Mouse (Mus musculus): Measurements from ENCODE around the gene Nsa2. TPM values are rescaled to one million over a fixed set of nuclear protein-coding genes. Genes with fewer than 3 reads are reported as not detected.

Gene Nsa2
- polyA plus RNA-seq, 2 experiments = 88.4 to 121 TPM

- no peak overlapping the region for H3K4me3 ChIP-seq (replicated peaks; ENCODE audit: low read length)
- 75% methylated on average over 9 of the region's 9 CpGs for WGBS
- DNase-seq (ENCODE audit: low spot score) (no peak), ATAC-seq (ENCODE audit: low FRiP score, low read depth) (no peak)
- no peaks in the 10 kb centered on the region for H3K36me3 ChIP-seq (ENCODE audit: control insufficient read depth, insufficient read depth, low read length)
- no peaks in the 10 kb centered on the region for H3K27me3 ChIP-seq (ENCODE audit: control insufficient read depth, insufficient read depth, low read length)
- H3K9me3 ChIP-seq (ENCODE audit: control insufficient read depth, low read length) = no peaks in the 10 kb centered on the region
- no peaks in the 10 kb centered on the region for H3K4me1 ChIP-seq (ENCODE audit: control insufficient read depth, insufficient read depth, low read length)
- H3K4me2 ChIP-seq (replicated peaks; ENCODE audit: low read depth, low read length, severe bottlenecking) = no peak overlapping the region
- no peak for TF ChIP-seq POLR2A (IDR thresholded peaks at IDR 0.05; ENCODE audit: borderline replicate concordance, extremely low read depth, insufficient read depth, insufficient read length)
- no peak overlapping the region for H3K9ac ChIP-seq (ENCODE audit: low read depth, low read length, severe bottlenecking)
- no peak overlapping the region for H3K27ac ChIP-seq (replicated peaks; ENCODE audit: low read depth, low read length)
Observed at GRCm38 (mm10) chr13:97086316-97086715, 51.4 kb downstream of the Nsa2 start.

GRCm38 (mm10) chr13:97082432-97082831, 55.3 kb downstream of the Nsa2 start:
- no peaks in the 10 kb centered on the region for H3K27me3 ChIP-seq (ENCODE audit: control insufficient read depth, insufficient read depth, low read length)
- H3K4me2 ChIP-seq (replicated peaks; ENCODE audit: low read depth, low read length, severe bottlenecking) = no peak overlapping the region
- no peaks in the 10 kb centered on the region for H3K4me1 ChIP-seq (ENCODE audit: control insufficient read depth, insufficient read depth, low read length)
- H3K4me3 ChIP-seq (replicated peaks; ENCODE audit: low read length) = no peak overlapping the region
- no peaks in the 10 kb centered on the region for H3K36me3 ChIP-seq (ENCODE audit: control insufficient read depth, insufficient read depth, low read length)
- DNase-seq (ENCODE audit: low spot score) (no peak), ATAC-seq (ENCODE audit: low FRiP score, low read depth) (no peak)
- H3K9ac ChIP-seq (ENCODE audit: low read depth, low read length, severe bottlenecking) = no peak overlapping the region
- TF ChIP-seq POLR2A (IDR thresholded peaks at IDR 0.05; ENCODE audit: borderline replicate concordance, extremely low read depth, insufficient read depth, insufficient read length) = no peak
- no peak overlapping the region for H3K27ac ChIP-seq (replicated peaks; ENCODE audit: low read depth, low read length)
- no peaks in the 10 kb centered on the region for H3K9me3 ChIP-seq (ENCODE audit: control insufficient read depth, low read length)
- WGBS = 84% methylated on average over 7 of the region's 7 CpGs

GRCm38 (mm10) chr13:97080615-97081014, 57.1 kb downstream of the Nsa2 start:
- Histone ChIP-seq H3K4me3 (replicated peaks; ENCODE audit: low read length) (no peak overlapping the region), H3K9ac (ENCODE audit: low read depth, low read length, severe bottlenecking) (no peak overlapping the region), H3K36me3 (ENCODE audit: control insufficient read depth, insufficient read depth, low read length) (no peaks in the 10 kb centered on the region), H3K27ac (replicated peaks; ENCODE audit: low read depth, low read length) (no peak overlapping the region), H3K27me3 (ENCODE audit: control insufficient read depth, insufficient read depth, low read length) (no peaks in the 10 kb centered on the region), H3K4me1 (ENCODE audit: control insufficient read depth, insufficient read depth, low read length) (no peaks in the 10 kb centered on the region), H3K9me3 (ENCODE audit: control insufficient read depth, low read length) (no peaks in the 10 kb centered on the region), H3K4me2 (replicated peaks; ENCODE audit: low read depth, low read length, severe bottlenecking) (no peak overlapping the region)
- no peak for DNase-seq (ENCODE audit: low spot score)
- 90% methylated on average over 3 of the region's 3 CpGs for WGBS
- TF ChIP-seq POLR2A (IDR thresholded peaks at IDR 0.05; ENCODE audit: borderline replicate concordance, extremely low read depth, insufficient read depth, insufficient read length) = no peak
- no peak for ATAC-seq (ENCODE audit: low FRiP score, low read depth)

GRCm38 (mm10) chr13:97080201-97080600, 57.5 kb downstream of the Nsa2 start:
- no peaks in the 10 kb centered on the region for H3K4me1 ChIP-seq (ENCODE audit: control insufficient read depth, insufficient read depth, low read length)
- no peak overlapping the region for H3K9ac ChIP-seq (ENCODE audit: low read depth, low read length, severe bottlenecking)
- DNase-seq (ENCODE audit: low spot score) (no peak), ATAC-seq (ENCODE audit: low FRiP score, low read depth) (no peak)
- H3K4me3 ChIP-seq (replicated peaks; ENCODE audit: low read length) = no peak overlapping the region
- no peaks in the 10 kb centered on the region for H3K9me3 ChIP-seq (ENCODE audit: control insufficient read depth, low read length)
- no peak overlapping the region for H3K27ac ChIP-seq (replicated peaks; ENCODE audit: low read depth, low read length)
- no peaks in the 10 kb centered on the region for H3K36me3 ChIP-seq (ENCODE audit: control insufficient read depth, insufficient read depth, low read length)
- no peak overlapping the region for H3K4me2 ChIP-seq (replicated peaks; ENCODE audit: low read depth, low read length, severe bottlenecking)
- TF ChIP-seq POLR2A (IDR thresholded peaks at IDR 0.05; ENCODE audit: borderline replicate concordance, extremely low read depth, insufficient read depth, insufficient read length) = no peak
- WGBS = 84% methylated on average over 2 of the region's 2 CpGs
- H3K27me3 ChIP-seq (ENCODE audit: control insufficient read depth, insufficient read depth, low read length) = no peaks in the 10 kb centered on the region

Other genes starting within 250 kb of the Nsa2 start
- gene Gcnt4, start 213.2 kb downstream of the Nsa2 start, polyA plus RNA-seq (2012; rRNA removed) = 0.63 and 0.81 TPM in 2 replicates
- 0.26 and 0.44 TPM in 2 replicates for gene Gcnt4, start 213.2 kb downstream of the Nsa2 start, polyA plus RNA-seq (2014; fragmentation: Nextera tagmentation; extraction: Ambion mirVana)
- not detected in 2 replicates for gene 1700029F12Rik, start 103.6 kb downstream of the Nsa2 start, polyA plus RNA-seq (2012; rRNA removed)
- gene 1700029F12Rik, start 103.6 kb downstream of the Nsa2 start, polyA plus RNA-seq (2014; fragmentation: Nextera tagmentation; extraction: Ambion mirVana) = not detected in 2 replicates
- gene Fam169a, start 70.7 kb downstream of the Nsa2 start, polyA plus RNA-seq (2012; rRNA removed) = 1.7 and 1.8 TPM in 2 replicates
- gene Fam169a, start 70.7 kb downstream of the Nsa2 start, polyA plus RNA-seq (2014; fragmentation: Nextera tagmentation; extraction: Ambion mirVana) = 2.8 and 3.6 TPM in 2 replicates
- gene Gm6169, start 38.7 kb downstream of the Nsa2 start, polyA plus RNA-seq (2012; rRNA removed) = 2.1 and 2.8 TPM in 2 replicates
- gene Gm6169, start 38.7 kb downstream of the Nsa2 start, polyA plus RNA-seq (2014; fragmentation: Nextera tagmentation; extraction: Ambion mirVana) = 5.0 and 5.1 TPM in 2 replicates
- 26.9 and 29.6 TPM in 2 replicates for gene Gfm2, start within 50 bp of the Nsa2 start, polyA plus RNA-seq (2012; rRNA removed)
- gene Gfm2, start within 50 bp of the Nsa2 start, polyA plus RNA-seq (2014; fragmentation: Nextera tagmentation; extraction: Ambion mirVana) = 28.2 and 29.1 TPM in 2 replicates
- gene Hexb, start 60.4 kb upstream of the Nsa2 start, polyA plus RNA-seq (2012; rRNA removed) = 46.3 and 50.7 TPM in 2 replicates
- 60.1 and 60.5 TPM in 2 replicates for gene Hexb, start 60.4 kb upstream of the Nsa2 start, polyA plus RNA-seq (2014; fragmentation: Nextera tagmentation; extraction: Ambion mirVana)
- gene Enc1, start 103.2 kb upstream of the Nsa2 start, polyA plus RNA-seq (2012; rRNA removed) = 33.5 and 40.7 TPM in 2 replicates
- 8.9 and 12.1 TPM in 2 replicates for gene Enc1, start 103.2 kb upstream of the Nsa2 start, polyA plus RNA-seq (2014; fragmentation: Nextera tagmentation; extraction: Ambion mirVana)